Mouse (Mus musculus) midbrain, embryonic 13.5 days (tissue): ENCODE data around the gene Aldh1b1. TPM values are rescaled to one million over a fixed set of nuclear protein-coding genes. Genes with fewer than 3 reads are reported as not detected.

Source experiments
- ATAC-seq: fragments of 200-750 bp; cut with Nextera tagmentation; 2 replicates; pipeline ENCODE4 v1.8.0; 2017; ENCODE audit warnings: mild to moderate bottlenecking, moderate TSS enrichment, moderate library complexity
- H3K27ac ChIP-seq: fragments of 300-500 bp; sonication (generic); 2 replicates; pipeline ENCODE4 v1.5.1; 2015; ENCODE audit warnings: inconsistent platforms, mild to moderate bottlenecking, moderate library complexity
- H3K27me3 ChIP-seq: fragments of 300-500 bp; sonication (generic); 2 replicates; pipeline ENCODE4 v1.6.1; 2015; ENCODE audit warnings: mild to moderate bottlenecking, inconsistent platforms
- H3K36me3 ChIP-seq: fragments of 300-500 bp; sonication (generic); 2 replicates; pipeline ENCODE4 v1.6.1; 2015; ENCODE audit warnings: mild to moderate bottlenecking, inconsistent platforms
- H3K4me1 ChIP-seq: fragments of 300-500 bp; sonication (generic); replicated peaks from 2 replicates; pipeline ENCODE4 v1.6.1; 2015; ENCODE audit warnings: inconsistent platforms
- H3K4me2 ChIP-seq: fragments of 300-500 bp; sonication (generic); replicated peaks from 2 replicates; pipeline ENCODE4 v1.6.1; 2015; ENCODE audit warnings: moderate library complexity, mild to moderate bottlenecking, inconsistent platforms
- H3K4me3 ChIP-seq: fragments of 300-500 bp; sonication (generic); replicated peaks from 2 replicates; pipeline ENCODE4 v1.5.1; 2015; ENCODE audit warnings: mild to moderate bottlenecking, inconsistent platforms
- H3K9ac ChIP-seq: fragments of 300-500 bp; sonication (generic); replicated peaks from 2 replicates; pipeline ENCODE4 v1.6.1; 2015; ENCODE audit warnings: mild to moderate bottlenecking, inconsistent platforms
- H3K9me3 ChIP-seq: fragments of 300-500 bp; sonication (generic); 2 replicates; pipeline ENCODE4 v1.6.1; 2016; ENCODE audit warnings: mild to moderate bottlenecking, inconsistent platforms
- WGBS: fragments of 180-500 bp; shearing (Covaris S2); methylation state at CpG from one replicate; pipeline ENCODE4 v1.1.7; 2015; 5-methylcytosine and 5-hydroxymethylcytosine counted together
- polyA plus RNA-seq: library from polyadenylated mRNA; unstranded; fragments of >200 nt; fragmentation: Nextera tagmentation; extraction: Ambion mirVana; gene quantifications from 2 replicates; pipeline ENCODE4 v1.2.1, GENCODE M21; 2015

Gene Aldh1b1
- polyA plus RNA-seq, 1 experiment from 2014 or later, result 15.8 TPM

DNA sequence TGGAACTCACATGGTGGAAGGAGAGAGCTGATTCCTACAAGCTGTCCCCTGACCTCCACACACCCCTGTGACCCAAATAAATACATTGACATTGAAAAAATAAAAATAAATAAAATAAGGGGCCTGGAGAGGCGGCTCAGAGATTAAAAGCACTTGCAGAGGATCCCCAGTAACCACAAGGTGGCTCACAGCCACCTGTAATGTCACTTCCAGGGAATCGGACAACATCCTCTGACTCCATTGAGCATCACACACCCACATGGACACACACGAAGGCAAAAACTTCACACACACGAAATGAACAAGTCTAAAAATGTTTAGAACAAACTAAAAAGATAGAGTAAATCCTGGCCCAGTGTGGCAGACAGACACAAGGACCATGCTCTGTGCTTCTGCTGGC is 12.1 kb upstream of the Aldh1b1 start:
- Histone ChIP-seq H3K9me3 (no peaks in the 10 kb centered on the region; the same call in 1 of the 2 replicates), H3K4me1 (peaks cover 18% of the 10 kb centered on the region), H3K4me2 (no peak overlapping the region), H3K36me3 (no peaks in the 10 kb centered on the region), H3K4me3 (no peak overlapping the region), H3K9ac (no peak overlapping the region), H3K27ac (no peak overlapping the region), H3K27me3 (0 out of 2 replicates have a peak, but pooled peaks cover 7% of the 10 kb centered on the region)
- no peak for ATAC-seq
- WGBS, result 63% methylated on average over 4 of the region's 4 CpGs

DNA sequence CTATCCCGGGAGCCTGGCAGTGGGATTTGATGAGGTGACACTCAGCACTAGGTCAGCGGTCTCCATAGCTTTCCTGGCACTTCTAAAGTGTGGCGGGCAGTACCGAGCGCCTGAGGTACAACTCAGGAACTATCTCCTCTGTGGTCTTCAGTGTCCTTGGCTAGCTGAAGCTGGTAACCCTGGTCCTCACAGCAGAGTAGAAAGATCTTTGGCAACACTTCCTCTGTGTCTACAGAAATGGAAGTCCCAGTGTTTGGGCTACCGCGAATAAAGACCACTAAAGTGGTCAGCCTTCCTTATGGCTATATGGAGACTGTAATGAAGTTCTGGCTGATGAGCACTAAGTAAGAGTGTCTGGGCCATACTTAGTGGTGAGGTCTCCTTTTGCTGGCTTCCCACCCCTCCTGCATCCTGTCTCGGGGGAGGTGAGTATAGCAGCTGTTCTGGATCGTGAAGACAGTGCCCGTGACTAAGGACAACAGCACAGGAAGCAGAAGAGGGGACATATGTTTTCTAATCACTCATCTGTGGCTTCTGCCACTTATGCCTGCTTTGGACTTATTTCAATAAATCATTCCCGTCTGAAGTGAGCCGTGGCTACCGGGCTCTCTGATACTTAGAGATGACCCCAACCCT is 10.3 kb upstream of the Aldh1b1 start:
- Histone ChIP-seq H3K4me3 (no peak overlapping the region), H3K27ac (no peak overlapping the region), H3K9me3 (no peaks in the 10 kb centered on the region; the same call in 1 of the 2 replicates), H3K36me3 (no peaks in the 10 kb centered on the region), H3K27me3 (0 out of 2 replicates have a peak, but pooled peaks cover 10% of the 10 kb centered on the region), H3K4me2 (no peak overlapping the region), H3K9ac (no peak overlapping the region), H3K4me1 (peaks cover 18% of the 10 kb centered on the region)
- ATAC-seq, result no peak
- WGBS, result 89% methylated on average over 13 of the region's 13 CpGs

DNA sequence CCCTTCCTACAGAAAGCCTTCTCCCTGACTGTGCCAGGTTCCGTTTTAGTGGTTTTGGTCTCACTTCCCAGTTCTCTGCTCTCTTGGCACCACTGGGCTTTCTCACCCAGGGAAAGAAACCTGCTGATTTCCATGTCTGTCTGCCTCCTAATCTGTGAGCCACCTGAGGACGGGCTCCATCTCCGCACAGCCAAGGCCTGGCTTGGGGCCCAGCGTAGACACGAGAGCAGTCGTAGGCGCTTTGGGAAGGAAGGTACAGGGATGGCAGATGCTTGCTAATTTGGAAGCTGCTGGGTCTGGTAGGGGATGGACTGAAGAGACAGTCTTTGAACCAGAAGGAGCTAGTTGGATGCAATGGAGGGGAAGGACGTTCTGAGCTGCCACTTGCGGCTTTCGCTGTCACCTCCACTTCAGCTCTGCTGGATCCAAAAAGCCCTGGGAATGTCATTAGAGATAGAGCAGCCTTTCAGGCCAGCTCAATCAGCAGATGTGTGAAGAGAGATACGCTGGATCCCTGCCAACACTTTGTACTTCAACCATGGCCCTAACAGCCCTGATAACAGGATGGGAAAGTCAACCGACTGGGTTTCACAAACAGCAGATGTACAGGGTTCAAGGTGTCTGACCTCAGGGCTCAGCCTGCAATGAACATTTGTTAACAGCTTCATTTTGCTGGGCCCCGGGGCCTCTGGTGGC is 9.4 kb upstream of the Aldh1b1 start:
- Histone ChIP-seq H3K36me3 (no peaks in the 10 kb centered on the region), H3K9ac (no peak overlapping the region), H3K4me2 (no peak overlapping the region), H3K4me3 (no peak overlapping the region), H3K27me3 (0 out of 2 replicates have a peak, but pooled peaks cover 10% of the 10 kb centered on the region), H3K27ac (0 out of 2 replicates have a peak overlapping the region, but pooled peaks have one; percentile 44), H3K4me1 (peaks cover 18% of the 10 kb centered on the region), H3K9me3 (no peaks in the 10 kb centered on the region; the same call in 1 of the 2 replicates)
- 69% methylated on average over 13 of the region's 13 CpGs for whole genome bisulfite sequencing
- no peak for ATAC-seq

DNA sequence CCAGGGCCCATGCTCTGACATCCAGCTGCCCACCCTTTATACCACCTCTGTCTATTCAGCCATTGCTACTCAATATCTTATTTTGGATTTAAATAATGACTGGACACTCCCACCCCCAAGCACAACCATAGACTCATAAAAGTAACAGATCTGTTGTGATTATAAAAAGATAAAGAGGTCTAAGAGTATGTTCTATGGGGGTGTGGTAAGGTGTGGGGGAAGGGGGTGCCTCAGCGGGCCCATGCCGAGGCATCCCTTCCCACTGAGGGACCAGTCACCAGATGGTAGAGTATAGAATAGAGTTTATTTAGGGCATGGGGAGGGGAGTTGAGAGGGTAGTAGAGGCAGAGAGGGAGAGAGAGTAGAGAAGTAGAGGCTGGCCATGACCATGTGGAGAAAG is 8.8 kb upstream of the Aldh1b1 start:
- no peak overlapping the region for H3K4me3 ChIP-seq
- peaks cover 18% of the 10 kb centered on the region for H3K4me1 ChIP-seq
- H3K9me3 ChIP-seq, result no peaks in the 10 kb centered on the region; the same call in 1 of the 2 replicates
- WGBS, result 86% methylated on average over 2 of the region's 2 CpGs
- H3K27ac ChIP-seq, result no peak overlapping the region
- ATAC-seq, result no peak
- H3K36me3 ChIP-seq, result no peaks in the 10 kb centered on the region
- H3K4me2 ChIP-seq, result no peak overlapping the region
- H3K9ac ChIP-seq, result no peak overlapping the region
- 0 out of 2 replicates have a peak, but pooled peaks cover 10% of the 10 kb centered on the region for H3K27me3 ChIP-seq

DNA sequence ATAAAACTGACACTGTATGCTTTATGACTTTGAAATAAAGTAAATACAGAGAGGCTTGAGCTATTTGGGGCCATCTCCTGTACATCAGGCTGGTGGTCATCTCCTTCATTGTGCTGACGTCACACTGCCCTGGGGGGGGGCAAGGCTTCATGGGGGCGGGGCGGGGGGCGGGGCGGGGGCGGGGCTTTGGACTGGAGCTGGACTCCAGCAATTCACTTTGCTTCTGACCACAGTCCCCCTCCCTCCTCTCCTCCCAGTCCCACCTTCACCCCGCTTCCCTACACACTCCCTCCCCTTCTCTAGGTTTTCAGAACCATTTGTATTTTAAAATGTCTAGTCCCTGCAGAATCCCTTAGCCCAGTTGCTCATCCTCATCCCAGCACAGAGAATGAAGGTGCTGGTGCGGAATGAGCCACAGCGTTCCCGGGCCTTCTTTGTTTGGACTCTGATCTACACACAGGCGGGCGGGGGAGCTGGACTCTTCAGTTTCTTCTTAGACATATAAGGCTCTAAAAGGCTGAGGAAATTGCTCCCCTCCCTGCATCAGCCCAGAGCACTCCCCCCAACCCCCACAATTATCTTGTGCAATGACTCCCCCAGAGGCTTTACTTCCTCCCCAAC is 3.5 kb upstream of the Aldh1b1 start:
- Histone ChIP-seq H3K27ac (peak overlapping the region; percentile 52; the same call in 1 of the 2 replicates), H3K4me1 (peaks cover 19% of the 10 kb centered on the region), H3K36me3 (no peaks in the 10 kb centered on the region), H3K9ac (peak overlapping the region; percentile 49), H3K4me2 (peak overlapping the region; percentile 52), H3K9me3 (no peaks in the 10 kb centered on the region), H3K4me3 (peak overlapping the region; percentile 21), H3K27me3 (peaks cover 8% of the 10 kb centered on the region; the same call in 1 of the 2 replicates)
- WGBS, result 3% methylated on average over 12 of the region's 12 CpGs
- ATAC-seq, result peak; percentile 49

- H3K9me3 ChIP-seq, result no peaks in the 10 kb centered on the region
- no peak for ATAC-seq
- H3K27me3 ChIP-seq, result peaks cover 8% of the 10 kb centered on the region; the same call in 1 of the 2 replicates
- no peak overlapping the region for H3K4me3 ChIP-seq
- no peaks in the 10 kb centered on the region for H3K36me3 ChIP-seq
- no peak overlapping the region for H3K9ac ChIP-seq
- WGBS, result 72% methylated on average over 5 of the region's 5 CpGs
- no peak overlapping the region for H3K4me2 ChIP-seq
- peaks cover 30% of the 10 kb centered on the region for H3K4me1 ChIP-seq
- H3K27ac ChIP-seq, result no peak overlapping the region
Observed at GRCm38 (mm10) chr4:45796760-45797159, 2.1 kb upstream of the Aldh1b1 start.

DNA sequence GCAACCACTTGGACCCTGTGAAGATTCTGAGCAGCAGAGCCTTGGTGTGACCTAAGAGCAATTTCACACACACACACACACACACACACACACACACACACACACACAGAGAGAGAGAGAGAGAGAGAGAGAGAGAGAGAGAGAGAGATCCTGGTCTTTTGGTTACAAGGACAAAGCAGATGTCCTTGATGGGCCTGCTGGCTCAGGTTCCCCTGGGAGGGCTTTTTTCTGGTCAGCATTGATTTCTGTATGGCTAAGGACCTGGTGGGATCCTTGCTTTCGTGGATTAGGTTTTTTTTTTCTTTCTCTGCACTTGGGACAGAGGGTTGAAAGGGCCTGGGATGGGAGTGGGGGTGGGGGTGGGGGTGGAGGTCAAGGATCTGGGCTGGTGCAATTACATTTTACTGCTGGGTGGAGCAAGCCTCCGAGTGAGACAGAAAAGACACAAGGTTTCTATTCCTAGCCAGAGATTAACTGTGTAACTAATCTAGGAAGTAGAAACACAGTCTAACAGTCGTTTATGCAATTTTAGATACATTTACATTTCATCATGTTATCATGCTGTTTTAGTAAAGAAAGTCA is 1.2 kb downstream of the Aldh1b1 start:
- Histone ChIP-seq H3K27me3 (peaks cover 5% of the 10 kb centered on the region; the same call in 1 of the 2 replicates), H3K9me3 (no peaks in the 10 kb centered on the region), H3K27ac (no peak overlapping the region), H3K4me1 (peaks cover 30% of the 10 kb centered on the region), H3K36me3 (peaks cover 13% of the 10 kb centered on the region), H3K4me2 (no peak overlapping the region), H3K4me3 (no peak overlapping the region), H3K9ac (no peak overlapping the region)
- WGBS, result 28% methylated on average over 3 of the region's 3 CpGs
- ATAC-seq, result no peak

- no peak for ATAC-seq
- no peak overlapping the region for H3K27ac ChIP-seq
- H3K9me3 ChIP-seq, result no peaks in the 10 kb centered on the region
- WGBS, result 93% methylated on average over 14 of the region's 14 CpGs
- H3K27me3 ChIP-seq, result no peaks in the 10 kb centered on the region
- peaks cover 14% of the 10 kb centered on the region for H3K36me3 ChIP-seq
- no peak overlapping the region for H3K9ac ChIP-seq
- peaks cover 27% of the 10 kb centered on the region for H3K4me1 ChIP-seq
- H3K4me2 ChIP-seq, result no peak overlapping the region
- H3K4me3 ChIP-seq, result no peak overlapping the region
Observed at GRCm38 (mm10) chr4:45802900-45803299, 4.1 kb downstream of the Aldh1b1 start.

GRCm38 (mm10) chr4:45808034-45808433 is 9.2 kb downstream of the Aldh1b1 start:
- no peak for ATAC-seq
- peak overlapping the region; percentile 55 for H3K27ac ChIP-seq
- WGBS, result 31% methylated on average over 7 of the region's 7 CpGs
- H3K4me2 ChIP-seq, result no peak overlapping the region
- H3K9ac ChIP-seq, result no peak overlapping the region
- H3K4me1 ChIP-seq, result peaks cover 13% of the 10 kb centered on the region; the same call in 1 of the 2 replicates
- no peaks in the 10 kb centered on the region for H3K27me3 ChIP-seq
- no peaks in the 10 kb centered on the region for H3K9me3 ChIP-seq
- no peak overlapping the region for H3K4me3 ChIP-seq
- H3K36me3 ChIP-seq, result peaks cover 47% of the 10 kb centered on the region

- 16% methylated on average over 8 of the region's 8 CpGs for WGBS
- Histone ChIP-seq H3K27me3 (no peaks in the 10 kb centered on the region), H3K27ac (no peak overlapping the region), H3K4me1 (peaks cover 23% of the 10 kb centered on the region), H3K9ac (no peak overlapping the region), H3K36me3 (peaks cover 63% of the 10 kb centered on the region), H3K4me2 (no peak overlapping the region), H3K4me3 (no peak overlapping the region), H3K9me3 (no peaks in the 10 kb centered on the region)
- no peak for ATAC-seq
Observed at GRCm38 (mm10) chr4:45811250-45811649, 12.4 kb downstream of the Aldh1b1 start.

DNA sequence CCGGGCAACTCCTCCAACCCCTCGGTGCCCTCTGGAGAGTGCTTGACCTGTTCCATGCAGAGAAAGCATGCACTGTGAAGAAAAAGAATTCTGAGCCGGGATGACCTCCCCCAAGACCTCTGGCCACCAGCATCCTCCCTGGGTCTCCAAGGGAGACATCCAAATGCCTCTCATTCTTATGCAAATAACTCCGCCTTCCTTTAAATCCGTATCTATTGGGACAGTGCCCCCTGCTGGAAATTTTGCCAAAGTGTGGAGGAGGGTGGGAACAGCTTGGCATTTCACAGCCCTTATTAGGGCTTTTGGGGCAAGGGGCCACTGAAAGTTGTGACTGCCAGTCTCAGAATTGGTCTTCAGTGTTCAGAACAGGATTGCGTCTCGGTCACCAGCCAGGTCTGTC is 16.7 kb downstream of the Aldh1b1 start:
- Histone ChIP-seq H3K4me3 (no peak overlapping the region), H3K9me3 (no peaks in the 10 kb centered on the region), H3K36me3 (peaks cover 39% of the 10 kb centered on the region), H3K4me1 (peaks cover 54% of the 10 kb centered on the region), H3K4me2 (no peak overlapping the region), H3K27ac (no peak overlapping the region), H3K27me3 (no peaks in the 10 kb centered on the region), H3K9ac (no peak overlapping the region)
- 21% methylated on average over 7 of the region's 7 CpGs for WGBS
- no peak for ATAC-seq

DNA sequence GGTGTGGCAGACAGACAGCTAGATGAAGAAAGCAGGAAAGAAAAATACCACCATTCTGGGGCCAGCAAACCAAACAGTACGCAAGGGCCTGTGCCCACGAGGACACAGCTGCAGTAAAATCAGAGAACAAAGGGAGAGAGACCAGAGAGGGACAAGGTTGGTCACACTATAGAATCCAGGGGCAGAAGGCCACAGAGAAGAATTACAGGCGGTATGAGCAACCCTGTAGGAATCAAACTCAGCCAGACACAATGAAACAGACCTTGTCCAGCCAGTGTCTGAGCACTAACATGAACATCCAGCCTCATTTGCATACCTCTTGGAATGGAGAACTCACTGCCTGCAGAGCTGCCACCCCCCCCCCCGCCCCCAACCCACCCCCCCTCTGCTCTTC is 20.0 kb downstream of the Aldh1b1 start:
- Histone ChIP-seq H3K4me1 (peaks cover 86% of the 10 kb centered on the region), H3K4me3 (peak overlapping the region; percentile 9), H3K36me3 (peaks cover 31% of the 10 kb centered on the region), H3K9ac (peak overlapping the region; percentile 63), H3K27ac (peak overlapping the region; percentile 98), H3K4me2 (peak overlapping the region; percentile 44), H3K9me3 (no peaks in the 10 kb centered on the region), H3K27me3 (no peaks in the 10 kb centered on the region)
- ATAC-seq, result peak; percentile 24; the same call in 1 of the 2 replicates
- WGBS, result 5% methylated on average over 4 of the region's 4 CpGs
